Mouse (Mus musculus) stomach, postnatal 0 days (tissue): ENCODE measurements around the gene Scarf1. TPM values are rescaled to one million over a fixed set of nuclear protein-coding genes. Genes with fewer than 3 reads are reported as not detected.

Source experiments
- ATAC-seq: fragments of 200-750 bp; cut with Nextera tagmentation; 2 replicates; pipeline ENCODE4 v1.8.0; 2017; ENCODE audit not compliant: low FRiP score, low TSS enrichment
- DNase-seq: peaks from one replicate; pipeline ENCODE4 v3.0.0-alpha.2; 2016; ENCODE audit warnings: low spot score
- H3K27ac ChIP-seq: fragments of 300-500 bp; sonication (generic); replicated peaks from 2 replicates; pipeline ENCODE4 v1.5.1; 2014; ENCODE audit warnings: mild to moderate bottlenecking, control low read depth
- H3K27me3 ChIP-seq: fragments of 300-500 bp; sonication (generic); 2 replicates; pipeline ENCODE4 v1.6.1; 2014; ENCODE audit warnings: low read length; ENCODE audit not compliant: control insufficient read depth, insufficient read depth
- H3K36me3 ChIP-seq: fragments of 300-500 bp; sonication (generic); 2 replicates; pipeline ENCODE4 v1.6.1; 2014; ENCODE audit warnings: low read length, mixed read lengths; ENCODE audit not compliant: control insufficient read depth, insufficient read depth
- H3K4me1 ChIP-seq: fragments of 300-500 bp; sonication (generic); replicated peaks from 2 replicates; pipeline ENCODE4 v1.6.1; 2014; ENCODE audit warnings: antibody characterized with exemption; ENCODE audit not compliant: control insufficient read depth, insufficient read depth
- H3K4me2 ChIP-seq: fragments of 300-500 bp; sonication (generic); replicated peaks from 2 replicates; pipeline ENCODE4 v1.6.1; 2014; ENCODE audit warnings: low read depth, mild to moderate bottlenecking, control low read depth, moderate library complexity
- H3K4me3 ChIP-seq: fragments of 300-500 bp; sonication (generic); 2 replicates; pipeline ENCODE4 v1.5.1; 2014; ENCODE audit warnings: low read depth, low read length, control low read depth
- H3K9ac ChIP-seq: fragments of 300-500 bp; sonication (generic); 2 replicates; pipeline ENCODE4 v1.6.1; 2014; ENCODE audit warnings: mild to moderate bottlenecking, low read length, control low read depth, mixed read lengths
- H3K9me3 ChIP-seq: fragments of 300-500 bp; sonication (generic); 2 replicates; pipeline ENCODE4 v1.6.1; 2016; ENCODE audit warnings: low read length; ENCODE audit not compliant: control insufficient read depth
- CTCF ChIP-seq: IDR thresholded peaks from 2 replicates; pipeline ENCODE4 v1.5.1; 2016; ENCODE audit warnings: antibody characterized with exemption, low read depth, mild to moderate bottlenecking, moderate library complexity
- EP300 ChIP-seq: optimal IDR thresholded peaks from 2 replicates; pipeline ENCODE3; 2016; ENCODE audit warnings: antibody characterized with exemption
- WGBS: fragments of 180-500 bp; shearing (Covaris S2); extraction: QIAGEN DNeasy Blood & Tissue Kit; methylation state at CpG from one replicate; pipeline ENCODE4 v1.1.7; 2014; 5-methylcytosine and 5-hydroxymethylcytosine counted together
- polyA plus RNA-seq: library from polyadenylated mRNA; unstranded; fragments of >200 nt; fragmentation: Nextera tagmentation; extraction: Ambion mirVana; gene quantifications from 2 replicates; pipeline ENCODE4 v1.2.1, GENCODE M21; 2015

The Scarf1 gene
- polyA plus RNA-seq, 1 experiment from 2014 or later, result 2.8 TPM

GRCm38 (mm10) chr11:75566276-75567196 lies 53.2 kb downstream of the Scarf1 start:
- Histone ChIP-seq H3K36me3 (no peaks in the 10 kb centered on the region), H3K27me3 (no peaks in the 10 kb centered on the region), H3K4me1 (peaks cover 4% of the 10 kb centered on the region; the same call in 1 of the 2 replicates), H3K9me3 (no peaks in the 10 kb centered on the region), H3K9ac (no peak overlapping the region), H3K27ac (0 out of 2 replicates have a peak overlapping the region, but pooled peaks have one; percentile 40), H3K4me2 (no peak overlapping the region), H3K4me3 (no peak overlapping the region)
- TF ChIP-seq CTCF, result no peak
- TF ChIP-seq EP300, result no peak
- DNase-seq, result no peak
- no peak for ATAC-seq
- 75% methylated on average over 13 of the region's 13 CpGs for WGBS

GRCm38 (mm10) chr11:75567346-75568114 lies 54.2 kb downstream of the Scarf1 start:
- no peaks in the 10 kb centered on the region for H3K9me3 ChIP-seq
- H3K4me2 ChIP-seq, result no peak overlapping the region
- H3K27me3 ChIP-seq, result no peaks in the 10 kb centered on the region
- peaks cover 4% of the 10 kb centered on the region; the same call in 1 of the 2 replicates for H3K4me1 ChIP-seq
- H3K36me3 ChIP-seq, result no peaks in the 10 kb centered on the region
- DNase-seq (peak; percentile 12), ATAC-seq (no peak)
- TF ChIP-seq EP300 (no peak), CTCF (no peak)
- H3K9ac ChIP-seq, result no peak overlapping the region
- H3K27ac ChIP-seq, result no peak overlapping the region
- no peak overlapping the region for H3K4me3 ChIP-seq
- WGBS, result 55% methylated on average over 9 of the region's 9 CpGs

- no peak for ATAC-seq
- 80% methylated on average over 6 of the region's 6 CpGs for WGBS
- no peak overlapping the region for H3K4me3 ChIP-seq
- no peaks in the 10 kb centered on the region for H3K27me3 ChIP-seq
- no peaks in the 10 kb centered on the region for H3K9me3 ChIP-seq
- no peaks in the 10 kb centered on the region for H3K36me3 ChIP-seq
- TF ChIP-seq CTCF, result no peak
- no peak for TF ChIP-seq EP300
- H3K9ac ChIP-seq, result no peak overlapping the region
- peak; percentile 12 for DNase-seq
- H3K27ac ChIP-seq, result no peak overlapping the region
- H3K4me2 ChIP-seq, result no peak overlapping the region
- H3K4me1 ChIP-seq, result peaks cover 4% of the 10 kb centered on the region; the same call in 1 of the 2 replicates
These were observed 54.8 kb downstream of the Scarf1 start for GRCm38 (mm10) chr11:75568115-75568511.

GRCm38 (mm10) chr11:75568962-75569361 lies 55.6 kb downstream of the Scarf1 start:
- H3K4me3 ChIP-seq, result no peak overlapping the region
- WGBS, result 64% methylated on average over 12 of the region's 12 CpGs
- no peaks in the 10 kb centered on the region for H3K36me3 ChIP-seq
- DNase-seq (peak; percentile 72), ATAC-seq (no peak)
- H3K4me1 ChIP-seq, result peaks cover under 1% of the 10 kb centered on the region; the same call in 1 of the 2 replicates
- no peaks in the 10 kb centered on the region for H3K27me3 ChIP-seq
- H3K9ac ChIP-seq, result no peak overlapping the region
- H3K27ac ChIP-seq, result no peak overlapping the region
- TF ChIP-seq EP300 (no peak), CTCF (no peak)
- H3K4me2 ChIP-seq, result no peak overlapping the region
- no peaks in the 10 kb centered on the region for H3K9me3 ChIP-seq

GRCm38 (mm10) chr11:75570375-75571125 lies 57.2 kb downstream of the Scarf1 start:
- no peaks in the 10 kb centered on the region; the same call in 1 of the 2 replicates for H3K4me1 ChIP-seq
- H3K4me2 ChIP-seq, result no peak overlapping the region
- H3K27me3 ChIP-seq, result no peaks in the 10 kb centered on the region
- ATAC-seq, result no peak
- peak overlapping the region; percentile 24; the same call in 1 of the 2 replicates for H3K27ac ChIP-seq
- no peak for DNase-seq
- no peaks in the 10 kb centered on the region for H3K36me3 ChIP-seq
- no peak overlapping the region for H3K9ac ChIP-seq
- H3K9me3 ChIP-seq, result no peaks in the 10 kb centered on the region
- WGBS, result 88% methylated on average over 17 of the region's 17 CpGs
- TF ChIP-seq EP300 (no peak), CTCF (no peak)
- no peak overlapping the region for H3K4me3 ChIP-seq
